Mouse (Mus musculus): ENCODE results near the gene Atp11c. TPM values are rescaled to one million over a fixed set of nuclear protein-coding genes. Genes with fewer than 3 reads are reported as not detected.

Gene Atp11c
- polyA plus RNA-seq, 1 experiment from 2014 or later = 11.2 TPM

DNA sequence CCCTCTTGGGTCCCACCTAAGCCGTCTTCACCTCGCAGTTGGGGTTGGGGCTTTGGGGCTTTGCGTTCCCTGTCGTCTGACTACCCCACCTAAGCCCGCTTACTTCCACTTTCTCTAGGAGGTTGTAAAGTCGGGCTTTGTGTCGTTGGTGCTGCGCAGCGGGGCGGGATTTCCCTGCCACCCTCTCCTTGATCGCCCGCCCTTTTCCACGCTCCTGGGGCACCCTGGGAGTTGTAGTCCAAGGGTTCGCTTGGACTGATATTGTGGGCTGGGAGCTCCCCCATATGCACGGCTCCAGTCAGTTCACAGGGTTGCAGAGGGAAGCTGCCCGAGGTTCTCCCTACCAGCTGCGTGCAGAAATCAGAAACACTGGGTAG lies 187.8 kb downstream of the Atp11c start:
- H3K36me3 ChIP-seq (ENCODE audit: control insufficient read depth, insufficient read depth, low read length) = no peaks in the 10 kb centered on the region
- no peaks in the 10 kb centered on the region for H3K9me3 ChIP-seq (ENCODE audit: control insufficient read depth, low read depth, low read length)
- 11% methylated on average over 17 of the region's 17 CpGs for WGBS
- peak; percentile 93 for ATAC-seq (ENCODE audit: insufficient number of reproducible peaks, insufficient read depth, low FRiP score, low read depth)
- peak overlapping the region; percentile 62 for H3K9ac ChIP-seq (replicated peaks; ENCODE audit: low read depth, low read length)
- H3K4me3 ChIP-seq (ENCODE audit: low read depth, low read length) = peak overlapping the region; percentile 56
- no peaks in the 10 kb centered on the region for H3K27me3 ChIP-seq (ENCODE audit: control insufficient read depth, insufficient read depth, low read length)
- peak overlapping the region; percentile 96 for H3K27ac ChIP-seq (ENCODE audit: low read length)
- H3K4me2 ChIP-seq (replicated peaks; ENCODE audit: low read depth, low read length) = peak overlapping the region; percentile 26; the same call in 1 of the 2 replicates
- H3K4me1 ChIP-seq (ENCODE audit: control insufficient read depth, insufficient read depth, low read length) = no peaks in the 10 kb centered on the region

GRCm38 (mm10) chrX:60403764-60404667 lies 188.5 kb downstream of the Atp11c start:
- no peaks in the 10 kb centered on the region for H3K36me3 ChIP-seq (ENCODE audit: control insufficient read depth, insufficient read depth, low read length)
- peak overlapping the region; percentile 56 for H3K4me3 ChIP-seq (ENCODE audit: low read depth, low read length)
- H3K9ac ChIP-seq (replicated peaks; ENCODE audit: low read depth, low read length) = peak overlapping the region; percentile 62
- H3K9me3 ChIP-seq (ENCODE audit: control insufficient read depth, low read depth, low read length) = no peaks in the 10 kb centered on the region
- H3K4me2 ChIP-seq (replicated peaks; ENCODE audit: low read depth, low read length) = peak overlapping the region; percentile 57
- H3K27me3 ChIP-seq (ENCODE audit: control insufficient read depth, insufficient read depth, low read length) = no peaks in the 10 kb centered on the region
- ATAC-seq (ENCODE audit: insufficient number of reproducible peaks, insufficient read depth, low FRiP score, low read depth) = peak; percentile 82
- 12% methylated on average over 44 of the region's 126 CpGs for WGBS
- peak overlapping the region; percentile 96 for H3K27ac ChIP-seq (ENCODE audit: low read length)
- H3K4me1 ChIP-seq (ENCODE audit: control insufficient read depth, insufficient read depth, low read length) = no peaks in the 10 kb centered on the region

GRCm38 (mm10) chrX:60403062-60403763 lies 189.3 kb downstream of the Atp11c start:
- no peaks in the 10 kb centered on the region for H3K4me1 ChIP-seq (ENCODE audit: control insufficient read depth, insufficient read depth, low read length)
- H3K4me2 ChIP-seq (replicated peaks; ENCODE audit: low read depth, low read length) = peak overlapping the region; percentile 57
- 16% methylated on average over 41 of the region's 46 CpGs for WGBS
- peak; percentile 51; the same call in 1 of the 2 replicates for ATAC-seq (ENCODE audit: insufficient number of reproducible peaks, insufficient read depth, low FRiP score, low read depth)
- no peaks in the 10 kb centered on the region for H3K9me3 ChIP-seq (ENCODE audit: control insufficient read depth, low read depth, low read length)
- peak overlapping the region; percentile 56 for H3K4me3 ChIP-seq (ENCODE audit: low read depth, low read length)
- H3K9ac ChIP-seq (replicated peaks; ENCODE audit: low read depth, low read length) = peak overlapping the region; percentile 55
- no peaks in the 10 kb centered on the region for H3K27me3 ChIP-seq (ENCODE audit: control insufficient read depth, insufficient read depth, low read length)
- H3K27ac ChIP-seq (ENCODE audit: low read length) = no peak overlapping the region; the same call in 1 of the 2 replicates
- no peaks in the 10 kb centered on the region for H3K36me3 ChIP-seq (ENCODE audit: control insufficient read depth, insufficient read depth, low read length)

DNA sequence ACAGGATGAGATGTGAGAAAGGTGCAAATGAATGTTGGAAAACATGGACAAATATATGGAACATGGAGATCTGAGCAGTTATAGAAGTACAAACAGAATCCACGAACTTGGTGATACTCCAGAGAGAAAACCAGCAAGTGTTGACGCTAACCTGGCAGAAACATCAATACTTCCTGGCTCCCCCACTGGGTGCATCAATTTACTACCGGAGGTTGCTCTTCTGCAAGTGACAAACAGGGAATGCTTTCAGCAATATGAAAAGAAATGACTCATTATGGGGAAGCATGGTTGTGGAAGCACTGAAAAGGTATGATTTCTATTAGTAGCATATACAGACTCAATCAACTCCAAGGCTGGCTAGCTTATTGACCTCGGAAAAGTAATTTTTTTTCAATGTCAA lies 198.2 kb downstream of the Atp11c start:
- H3K4me3 ChIP-seq (ENCODE audit: low read depth, low read length) = no peak overlapping the region
- 66% methylated on average over 4 of the region's 4 CpGs for WGBS
- ATAC-seq (ENCODE audit: insufficient number of reproducible peaks, insufficient read depth, low FRiP score, low read depth) = no peak

GRCm38 (mm10) chrX:60386852-60387251 lies 205.6 kb downstream of the Atp11c start:
- H3K9me3 ChIP-seq (ENCODE audit: control insufficient read depth, low read depth, low read length) = no peaks in the 10 kb centered on the region
- no peak overlapping the region for H3K27ac ChIP-seq (ENCODE audit: low read length)
- H3K36me3 ChIP-seq (ENCODE audit: control insufficient read depth, insufficient read depth, low read length) = no peaks in the 10 kb centered on the region
- no peak for ATAC-seq (ENCODE audit: insufficient number of reproducible peaks, insufficient read depth, low FRiP score, low read depth)
- H3K9ac ChIP-seq (replicated peaks; ENCODE audit: low read depth, low read length) = no peak overlapping the region
- 81% methylated on average over 1 of the region's 1 CpGs for WGBS
- H3K4me2 ChIP-seq (replicated peaks; ENCODE audit: low read depth, low read length) = no peak overlapping the region
- no peaks in the 10 kb centered on the region for H3K27me3 ChIP-seq (ENCODE audit: control insufficient read depth, insufficient read depth, low read length)
- H3K4me3 ChIP-seq (ENCODE audit: low read depth, low read length) = no peak overlapping the region
- H3K4me1 ChIP-seq (ENCODE audit: control insufficient read depth, insufficient read depth, low read length) = no peaks in the 10 kb centered on the region

More for the DNA sequence above, 198.2 kb downstream of the Atp11c start:
- H3K9ac ChIP-seq (replicated peaks; ENCODE audit: low read depth, low read length) = no peak overlapping the region
- H3K27ac ChIP-seq (ENCODE audit: low read length) = no peak overlapping the region
- H3K36me3 ChIP-seq (ENCODE audit: control insufficient read depth, insufficient read depth, low read length) = no peaks in the 10 kb centered on the region
- no peaks in the 10 kb centered on the region for H3K27me3 ChIP-seq (ENCODE audit: control insufficient read depth, insufficient read depth, low read length)
- H3K4me2 ChIP-seq (replicated peaks; ENCODE audit: low read depth, low read length) = no peak overlapping the region
- H3K9me3 ChIP-seq (ENCODE audit: control insufficient read depth, low read depth, low read length) = no peaks in the 10 kb centered on the region
- no peaks in the 10 kb centered on the region for H3K4me1 ChIP-seq (ENCODE audit: control insufficient read depth, insufficient read depth, low read length)

GRCm38 (mm10) chrX:60381711-60382110 lies 210.8 kb downstream of the Atp11c start:
- H3K4me2 ChIP-seq (replicated peaks; ENCODE audit: low read depth, low read length) = no peak overlapping the region
- 65% methylated on average over 2 of the region's 2 CpGs for WGBS
- no peak overlapping the region for H3K4me3 ChIP-seq (ENCODE audit: low read depth, low read length)
- H3K27ac ChIP-seq (ENCODE audit: low read length) = no peak overlapping the region
- H3K4me1 ChIP-seq (ENCODE audit: control insufficient read depth, insufficient read depth, low read length) = no peaks in the 10 kb centered on the region
- H3K9me3 ChIP-seq (ENCODE audit: control insufficient read depth, low read depth, low read length) = no peaks in the 10 kb centered on the region
- H3K9ac ChIP-seq (replicated peaks; ENCODE audit: low read depth, low read length) = no peak overlapping the region
- no peaks in the 10 kb centered on the region for H3K36me3 ChIP-seq (ENCODE audit: control insufficient read depth, insufficient read depth, low read length)
- H3K27me3 ChIP-seq (ENCODE audit: control insufficient read depth, insufficient read depth, low read length) = no peaks in the 10 kb centered on the region
- no peak for ATAC-seq (ENCODE audit: insufficient number of reproducible peaks, insufficient read depth, low FRiP score, low read depth)

DNA sequence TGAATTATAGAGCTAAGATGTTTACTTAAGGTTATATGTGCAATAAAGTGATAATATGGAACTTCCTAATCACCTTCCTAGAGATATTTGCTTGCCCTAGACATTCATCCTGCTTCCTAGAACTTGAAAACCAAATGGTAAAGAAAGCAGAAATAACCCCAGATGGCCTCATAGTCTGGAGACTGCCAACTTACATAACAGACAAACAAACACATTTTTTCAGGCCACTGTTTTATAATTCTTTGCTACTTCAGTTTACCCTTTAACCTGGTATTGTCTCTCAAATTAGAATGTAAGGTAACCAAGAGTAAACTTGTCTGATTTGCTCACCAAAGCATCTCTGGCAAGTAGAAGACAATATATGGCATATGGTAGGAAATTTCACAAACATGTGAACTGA lies 212.1 kb downstream of the Atp11c start:
- H3K27me3 ChIP-seq (ENCODE audit: control insufficient read depth, insufficient read depth, low read length) = no peaks in the 10 kb centered on the region
- H3K4me3 ChIP-seq (ENCODE audit: low read depth, low read length) = no peak overlapping the region
- H3K4me2 ChIP-seq (replicated peaks; ENCODE audit: low read depth, low read length) = no peak overlapping the region
- no peaks in the 10 kb centered on the region for H3K4me1 ChIP-seq (ENCODE audit: control insufficient read depth, insufficient read depth, low read length)
- H3K9ac ChIP-seq (replicated peaks; ENCODE audit: low read depth, low read length) = no peak overlapping the region
- no peak for ATAC-seq (ENCODE audit: insufficient number of reproducible peaks, insufficient read depth, low FRiP score, low read depth)
- no peaks in the 10 kb centered on the region for H3K9me3 ChIP-seq (ENCODE audit: control insufficient read depth, low read depth, low read length)
- H3K27ac ChIP-seq (ENCODE audit: low read length) = no peak overlapping the region
- H3K36me3 ChIP-seq (ENCODE audit: control insufficient read depth, insufficient read depth, low read length) = no peaks in the 10 kb centered on the region

GRCm38 (mm10) chrX:60348741-60349140 lies 243.8 kb downstream of the Atp11c start:
- ATAC-seq (ENCODE audit: insufficient number of reproducible peaks, insufficient read depth, low FRiP score, low read depth) = no peak
- no peak overlapping the region for H3K9ac ChIP-seq (replicated peaks; ENCODE audit: low read depth, low read length)
- no peaks in the 10 kb centered on the region for H3K36me3 ChIP-seq (ENCODE audit: control insufficient read depth, insufficient read depth, low read length)
- H3K9me3 ChIP-seq (ENCODE audit: control insufficient read depth, low read depth, low read length) = no peaks in the 10 kb centered on the region
- H3K27ac ChIP-seq (ENCODE audit: low read length) = no peak overlapping the region
- no peak overlapping the region for H3K4me2 ChIP-seq (replicated peaks; ENCODE audit: low read depth, low read length)
- no peaks in the 10 kb centered on the region for H3K27me3 ChIP-seq (ENCODE audit: control insufficient read depth, insufficient read depth, low read length)
- H3K4me3 ChIP-seq (ENCODE audit: low read depth, low read length) = no peak overlapping the region
- 59% methylated on average over 1 of the region's 1 CpGs for WGBS
- H3K4me1 ChIP-seq (ENCODE audit: control insufficient read depth, insufficient read depth, low read length) = no peaks in the 10 kb centered on the region
